Mouse (Mus musculus): ENCODE measurements around the gene Ppp2r2c. TPM values are rescaled to one million over a fixed set of nuclear protein-coding genes. Genes with fewer than 3 reads are reported as not detected.

Gene Ppp2r2c
- polyA plus RNA-seq, 1 experiment from 2014 or later, result not detected

- no peak overlapping the region for H3K9ac ChIP-seq (ENCODE audit: low read length)
These were observed 30.2 kb downstream of the Ppp2r2c start for GRCm38 (mm10) chr5:36898415-36899109.

GRCm38 (mm10) chr5:36899392-36899791, 31.1 kb downstream of the Ppp2r2c start:
- Histone ChIP-seq H3K27me3 (ENCODE audit: control insufficient read depth, insufficient read depth, low read length) (no peaks in the 10 kb centered on the region), H3K4me2 (ENCODE audit: low read length) (no peak overlapping the region), H3K4me1 (ENCODE audit: control insufficient read depth in 2 of 2, insufficient read depth in 2 of 2, low read length in 2 of 2) (peaks cover 0 to 5% of the 10 kb centered on the region in 2 experiments; a peak in 1 of 4 replicates), H3K27ac (replicated peaks in 1 of 2; ENCODE audit: control insufficient read depth in 1 of 2, insufficient read depth in 1 of 2, low read depth in 2 of 2, low read length in 2 of 2) (no peak overlapping the region), H3K9ac (ENCODE audit: low read length) (no peak overlapping the region), H3K36me3 (ENCODE audit: control insufficient read depth, insufficient read depth, low read length) (no peaks in the 10 kb centered on the region), H3K4me3 (ENCODE audit: control insufficient read depth in 1 of 2, insufficient read depth in 1 of 2, low read depth in 1 of 2, low read length in 2 of 2) (no peak overlapping the region), H3K9me3 (ENCODE audit: control insufficient read depth, low read length) (no peaks in the 10 kb centered on the region)
- WGBS, result 60% methylated on average over 5 of the region's 5 CpGs
- ATAC-seq (ENCODE audit: insufficient number of reproducible peaks, insufficient read depth, low FRiP score, low read depth), result no peak

More at GRCm38 (mm10) chr5:36898415-36899109, 30.2 kb downstream of the Ppp2r2c start:
- Histone ChIP-seq H3K27ac (replicated peaks in 1 of 2; ENCODE audit: control insufficient read depth in 1 of 2, insufficient read depth in 1 of 2, low read depth in 2 of 2, low read length in 2 of 2) (no peak overlapping the region), H3K36me3 (ENCODE audit: control insufficient read depth, insufficient read depth, low read length) (no peaks in the 10 kb centered on the region), H3K9me3 (ENCODE audit: control insufficient read depth, low read length) (no peaks in the 10 kb centered on the region), H3K4me2 (ENCODE audit: low read length) (no peak overlapping the region), H3K4me3 (ENCODE audit: control insufficient read depth in 1 of 2, insufficient read depth in 1 of 2, low read depth in 1 of 2, low read length in 2 of 2) (no peak overlapping the region), H3K27me3 (ENCODE audit: control insufficient read depth, insufficient read depth, low read length) (no peaks in the 10 kb centered on the region), H3K4me1 (ENCODE audit: control insufficient read depth in 2 of 2, insufficient read depth in 2 of 2, low read length in 2 of 2) (peaks cover 0 to 5% of the 10 kb centered on the region in 2 experiments; a peak in 1 of 4 replicates)
- WGBS, result 68% methylated on average over 11 of the region's 11 CpGs
- ATAC-seq (ENCODE audit: insufficient number of reproducible peaks, insufficient read depth, low FRiP score, low read depth), result no peak

- ATAC-seq (ENCODE audit: insufficient number of reproducible peaks, insufficient read depth, low FRiP score, low read depth), result no peak
- Histone ChIP-seq H3K27me3 (ENCODE audit: control insufficient read depth, insufficient read depth, low read length) (no peaks in the 10 kb centered on the region), H3K27ac (replicated peaks in 1 of 2; ENCODE audit: control insufficient read depth in 1 of 2, insufficient read depth in 1 of 2, low read depth in 2 of 2, low read length in 2 of 2) (no peak overlapping the region), H3K4me1 (ENCODE audit: control insufficient read depth in 2 of 2, insufficient read depth in 2 of 2, low read length in 2 of 2) (peaks cover 0 to 5% of the 10 kb centered on the region in 2 experiments; a peak in 1 of 4 replicates), H3K4me2 (ENCODE audit: low read length) (no peak overlapping the region), H3K4me3 (ENCODE audit: control insufficient read depth in 1 of 2, insufficient read depth in 1 of 2, low read depth in 1 of 2, low read length in 2 of 2) (no peak overlapping the region), H3K9ac (ENCODE audit: low read length) (no peak overlapping the region), H3K9me3 (ENCODE audit: control insufficient read depth, low read length) (no peaks in the 10 kb centered on the region), H3K36me3 (ENCODE audit: control insufficient read depth, insufficient read depth, low read length) (no peaks in the 10 kb centered on the region)
- WGBS, result 50% methylated on average over 6 of the region's 6 CpGs
These were observed 31.9 kb downstream of the Ppp2r2c start for GRCm38 (mm10) chr5:36900189-36900619.

GRCm38 (mm10) chr5:36902807-36903206, 34.5 kb downstream of the Ppp2r2c start:
- Histone ChIP-seq H3K4me2 (ENCODE audit: low read length) (no peak overlapping the region), H3K36me3 (ENCODE audit: control insufficient read depth, insufficient read depth, low read length) (no peaks in the 10 kb centered on the region), H3K27me3 (ENCODE audit: control insufficient read depth, insufficient read depth, low read length) (no peaks in the 10 kb centered on the region), H3K4me1 (ENCODE audit: control insufficient read depth in 2 of 2, insufficient read depth in 2 of 2, low read length in 2 of 2) (peaks cover 0 to 5% of the 10 kb centered on the region in 2 experiments; a peak in 1 of 4 replicates), H3K4me3 (ENCODE audit: control insufficient read depth in 1 of 2, insufficient read depth in 1 of 2, low read depth in 1 of 2, low read length in 2 of 2) (no peak overlapping the region), H3K27ac (replicated peaks in 1 of 2; ENCODE audit: control insufficient read depth in 1 of 2, insufficient read depth in 1 of 2, low read depth in 2 of 2, low read length in 2 of 2) (no peak overlapping the region), H3K9me3 (ENCODE audit: control insufficient read depth, low read length) (no peaks in the 10 kb centered on the region), H3K9ac (ENCODE audit: low read length) (no peak overlapping the region)
- 56% methylated on average over 2 of the region's 2 CpGs for WGBS
- ATAC-seq (ENCODE audit: insufficient number of reproducible peaks, insufficient read depth, low FRiP score, low read depth), result no peak

GRCm38 (mm10) chr5:36904131-36904530, 35.8 kb downstream of the Ppp2r2c start:
- Histone ChIP-seq H3K9me3 (ENCODE audit: control insufficient read depth, low read length) (no peaks in the 10 kb centered on the region), H3K9ac (ENCODE audit: low read length) (no peak overlapping the region), H3K27ac (replicated peaks in 1 of 2; ENCODE audit: control insufficient read depth in 1 of 2, insufficient read depth in 1 of 2, low read depth in 2 of 2, low read length in 2 of 2) (no peak overlapping the region), H3K4me3 (ENCODE audit: control insufficient read depth in 1 of 2, insufficient read depth in 1 of 2, low read depth in 1 of 2, low read length in 2 of 2) (no peak overlapping the region), H3K27me3 (ENCODE audit: control insufficient read depth, insufficient read depth, low read length) (no peaks in the 10 kb centered on the region), H3K4me1 (ENCODE audit: control insufficient read depth in 2 of 2, insufficient read depth in 2 of 2, low read length in 2 of 2) (peaks cover 0 to 2% of the 10 kb centered on the region in 2 experiments; a peak in 1 of 4 replicates), H3K4me2 (ENCODE audit: low read length) (no peak overlapping the region), H3K36me3 (ENCODE audit: control insufficient read depth, insufficient read depth, low read length) (no peaks in the 10 kb centered on the region)
- ATAC-seq (ENCODE audit: insufficient number of reproducible peaks, insufficient read depth, low FRiP score, low read depth), result no peak
- WGBS, result 87% methylated on average over 2 of the region's 2 CpGs

GRCm38 (mm10) chr5:36904703-36905102, 36.4 kb downstream of the Ppp2r2c start:
- H3K27ac ChIP-seq (replicated peaks in 1 of 2; ENCODE audit: control insufficient read depth in 1 of 2, insufficient read depth in 1 of 2, low read depth in 2 of 2, low read length in 2 of 2), result no peak overlapping the region
- H3K9ac ChIP-seq (ENCODE audit: low read length), result no peak overlapping the region
- no peaks in the 10 kb centered on the region for H3K9me3 ChIP-seq (ENCODE audit: control insufficient read depth, low read length)
- H3K27me3 ChIP-seq (ENCODE audit: control insufficient read depth, insufficient read depth, low read length), result no peaks in the 10 kb centered on the region
- no peak overlapping the region for H3K4me3 ChIP-seq (ENCODE audit: control insufficient read depth in 1 of 2, insufficient read depth in 1 of 2, low read depth in 1 of 2, low read length in 2 of 2)
- no peak for ATAC-seq (ENCODE audit: insufficient number of reproducible peaks, insufficient read depth, low FRiP score, low read depth)
- H3K4me1 ChIP-seq (ENCODE audit: control insufficient read depth in 2 of 2, insufficient read depth in 2 of 2, low read length in 2 of 2), result peaks cover 0 to 2% of the 10 kb centered on the region in 2 experiments; a peak in 1 of 4 replicates
- H3K36me3 ChIP-seq (ENCODE audit: control insufficient read depth, insufficient read depth, low read length), result no peaks in the 10 kb centered on the region
- 75% methylated on average over 9 of the region's 9 CpGs for WGBS
- H3K4me2 ChIP-seq (ENCODE audit: low read length), result no peak overlapping the region

- Histone ChIP-seq H3K4me3 (ENCODE audit: control insufficient read depth in 1 of 2, insufficient read depth in 1 of 2, low read depth in 1 of 2, low read length in 2 of 2) (no peak overlapping the region), H3K27ac (replicated peaks in 1 of 2; ENCODE audit: control insufficient read depth in 1 of 2, insufficient read depth in 1 of 2, low read depth in 2 of 2, low read length in 2 of 2) (no peak overlapping the region), H3K9ac (ENCODE audit: low read length) (no peak overlapping the region), H3K4me2 (ENCODE audit: low read length) (no peak overlapping the region), H3K36me3 (ENCODE audit: control insufficient read depth, insufficient read depth, low read length) (no peaks in the 10 kb centered on the region), H3K27me3 (ENCODE audit: control insufficient read depth, insufficient read depth, low read length) (no peaks in the 10 kb centered on the region), H3K9me3 (ENCODE audit: control insufficient read depth, low read length) (no peaks in the 10 kb centered on the region), H3K4me1 (ENCODE audit: control insufficient read depth in 2 of 2, insufficient read depth in 2 of 2, low read length in 2 of 2) (peaks cover 0 to 2% of the 10 kb centered on the region in 2 experiments; a peak in 1 of 4 replicates)
- no peak for ATAC-seq (ENCODE audit: insufficient number of reproducible peaks, insufficient read depth, low FRiP score, low read depth)
- WGBS, result 66% methylated on average over 8 of the region's 8 CpGs
These were observed 36.9 kb downstream of the Ppp2r2c start for GRCm38 (mm10) chr5:36905216-36905615.
